Mouse (Mus musculus): ENCODE measurements around the gene Nxpe5.
A peak's percentile ranks its signal among the peaks of the same experiment; 100 is the strongest.
"Not testable (repeated sequence)": the region's sequence is repeated elsewhere in the genome, so short reads cannot be mapped to it uniquely, and the experiment has no call there.

Gene Nxpe5

GRCm38 (mm10) chr5:138225700-138226099 is at the start of gene Nxpe5:
Nxpe5 (plus strand) TSS chr5:138225898.
- DNase-seq (ENCODE audit: low spot score): no peak

GRCm38 (mm10) chr5:138186950-138187638 is 38.6 kb upstream of the Nxpe5 start, which contains the start of the genes Taf6 and Cnpy4:
Taf6 (minus strand) TSS chr5:138187451.
Cnpy4 (plus strand) TSS chr5:138187485.
- peak; percentile 91 for DNase-seq (ENCODE audit: low spot score)

GRCm38 (mm10) chr5:138187661-138188306 is 37.9 kb upstream of the Nxpe5 start:
- peak; percentile 56 for DNase-seq (ENCODE audit: low spot score)

GRCm38 (mm10) chr5:138193771-138194727 is 31.6 kb upstream of the Nxpe5 start, which contains the start of gene Mblac1:
Mblac1 (plus strand) TSS chr5:138194314.
- DNase-seq (ENCODE audit: low spot score): peak; percentile 85

- peak; percentile 58 for DNase-seq (ENCODE audit: low spot score)
These were observed 30.8 kb upstream of the Nxpe5 start for GRCm38 (mm10) chr5:138194755-138195345.

GRCm38 (mm10) chr5:138195463-138195862 is 30.2 kb upstream of the Nxpe5 start:
- no peak for DNase-seq (ENCODE audit: low spot score)

GRCm38 (mm10) chr5:138199576-138199975 is 26.1 kb upstream of the Nxpe5 start:
- DNase-seq (ENCODE audit: low spot score): no peak

GRCm38 (mm10) chr5:138202086-138202485 is 23.6 kb upstream of the Nxpe5 start:
- no peak for DNase-seq (ENCODE audit: low spot score)

- no peak for DNase-seq (ENCODE audit: low spot score)
These were observed 18.4 kb upstream of the Nxpe5 start for GRCm38 (mm10) chr5:138207253-138207652.

GRCm38 (mm10) chr5:138207873-138208272 is 17.8 kb upstream of the Nxpe5 start:
- no peak for DNase-seq (ENCODE audit: low spot score)

GRCm38 (mm10) chr5:138216632-138217031 is 9.1 kb upstream of the Nxpe5 start:
- not testable (repeated sequence) for DNase-seq (ENCODE audit: low spot score)

GRCm38 (mm10) chr5:138219864-138220263 is 5.8 kb upstream of the Nxpe5 start:
- no peak for DNase-seq (ENCODE audit: low spot score)

GRCm38 (mm10) chr5:138222111-138222510 is 3.6 kb upstream of the Nxpe5 start:
- DNase-seq (ENCODE audit: low spot score): peak; percentile 95

- DNase-seq (ENCODE audit: low spot score): no peak
These were observed 2.4 kb upstream of the Nxpe5 start for GRCm38 (mm10) chr5:138223287-138223686.

GRCm38 (mm10) chr5:138226491-138226890 is 793 bp downstream of the Nxpe5 start:
- DNase-seq (ENCODE audit: low spot score): no peak

- no peak for DNase-seq (ENCODE audit: low spot score)
These were observed 1.7 kb downstream of the Nxpe5 start for GRCm38 (mm10) chr5:138227367-138227766.

GRCm38 (mm10) chr5:138228026-138228425 is 2.3 kb downstream of the Nxpe5 start:
- peak; percentile 63 for DNase-seq (ENCODE audit: low spot score)

GRCm38 (mm10) chr5:138229511-138229910 is 3.8 kb downstream of the Nxpe5 start:
- DNase-seq (ENCODE audit: low spot score): no peak

GRCm38 (mm10) chr5:138233778-138234177 is 8.1 kb downstream of the Nxpe5 start:
- DNase-seq (ENCODE audit: low spot score): no peak

- no peak for DNase-seq (ENCODE audit: low spot score)
These were observed 8.5 kb downstream of the Nxpe5 start for GRCm38 (mm10) chr5:138234224-138234623.

- DNase-seq (ENCODE audit: low spot score): no peak
These were observed 15.8 kb downstream of the Nxpe5 start for GRCm38 (mm10) chr5:138241511-138241910.

GRCm38 (mm10) chr5:138251144-138251543 is 25.4 kb downstream of the Nxpe5 start:
- no peak for DNase-seq (ENCODE audit: low spot score)
